Mouse (Mus musculus): ENCODE measurements around the gene Blzf1.

- TF ChIP-seq CTCF (conservative IDR thresholded peaks at IDR 0.05; ENCODE audit: low read length) (no peak), NANOG (IDR thresholded peaks at IDR 0.05; ENCODE audit: borderline replicate concordance, low read length) (no peak), POU5F1 (IDR thresholded peaks at IDR 0.05; ENCODE audit: borderline replicate concordance, low read length) (no peak)
These were observed 10.8 kb downstream of the Blzf1 start for GRCm38 (mm10) chr1:164296473-164296872.

Data from E14TG2a.4 (cell line).